Mouse (Mus musculus): Measurements from ENCODE around the gene Disp1.
A peak's percentile ranks its signal among the peaks of the same experiment; 100 is the strongest.

The Disp1 gene

GRCm38 (mm10) chr1:183084085-183085050, 137.0 kb downstream of the Disp1 start:
- DNase-seq (ENCODE audit: low spot score) = no peak

- DNase-seq (ENCODE audit: low spot score) = no peak
Measured at GRCm38 (mm10) chr1:183082436-183082835, 138.9 kb downstream of the Disp1 start.

- no peak for DNase-seq (ENCODE audit: low spot score)
Measured at GRCm38 (mm10) chr1:183081126-183081525, 140.2 kb downstream of the Disp1 start.

- DNase-seq (ENCODE audit: low spot score) = peak; percentile 38
Measured at GRCm38 (mm10) chr1:183075121-183075822, 146.1 kb downstream of the Disp1 start.

- DNase-seq (ENCODE audit: low spot score) = no peak
Measured at GRCm38 (mm10) chr1:183072263-183073050, 148.9 kb downstream of the Disp1 start.

- DNase-seq (ENCODE audit: low spot score) = no peak
Measured at GRCm38 (mm10) chr1:183069954-183070649, 151.2 kb downstream of the Disp1 start.

- DNase-seq (ENCODE audit: low spot score) = no peak
Measured at GRCm38 (mm10) chr1:183067807-183068206, 153.5 kb downstream of the Disp1 start.

- DNase-seq (ENCODE audit: low spot score) = no peak
Measured at GRCm38 (mm10) chr1:183066981-183067380, 154.3 kb downstream of the Disp1 start.

- DNase-seq (ENCODE audit: low spot score) = no peak
Measured at GRCm38 (mm10) chr1:183060611-183061010, 160.7 kb downstream of the Disp1 start.

- DNase-seq (ENCODE audit: low spot score) = no peak
Measured at GRCm38 (mm10) chr1:183056289-183056655, 165.1 kb downstream of the Disp1 start.

GRCm38 (mm10) chr1:183055608-183056288, 165.6 kb downstream of the Disp1 start:
- no peak for DNase-seq (ENCODE audit: low spot score)

- DNase-seq (ENCODE audit: low spot score) = no peak
Measured at GRCm38 (mm10) chr1:183052663-183053062, 168.7 kb downstream of the Disp1 start.

- no peak for DNase-seq (ENCODE audit: low spot score)
Measured at GRCm38 (mm10) chr1:183049295-183049694, 172.0 kb downstream of the Disp1 start.

- no peak for DNase-seq (ENCODE audit: low spot score)
Measured at GRCm38 (mm10) chr1:183047913-183048523, 173.3 kb downstream of the Disp1 start.

GRCm38 (mm10) chr1:183047191-183047912, 174.0 kb downstream of the Disp1 start:
- no peak for DNase-seq (ENCODE audit: low spot score)

- no peak for DNase-seq (ENCODE audit: low spot score)
Measured at GRCm38 (mm10) chr1:183046081-183046480, 175.2 kb downstream of the Disp1 start.

- DNase-seq (ENCODE audit: low spot score) = no peak
Measured at GRCm38 (mm10) chr1:183043161-183043812, 178.0 kb downstream of the Disp1 start.

GRCm38 (mm10) chr1:183041703-183042102, 179.6 kb downstream of the Disp1 start:
- no peak for DNase-seq (ENCODE audit: low spot score)

- DNase-seq (ENCODE audit: low spot score) = no peak
Measured at GRCm38 (mm10) chr1:183040847-183041382, 180.4 kb downstream of the Disp1 start.
